Mouse (Mus musculus): ENCODE data around the gene 4930579G24Rik. TPM values are rescaled to one million over a fixed set of nuclear protein-coding genes. Genes with fewer than 3 reads are reported as not detected.

4930579G24Rik gene
- total RNA-seq (2021): 1 to 10 TPM; 2.3 to 2.7 TPM
- long read RNA-seq, experiment 1, transcript 4930579G24Rik-201 (2 exons, 1,970 nt): major isoform, 5 of 5 reads
- long read RNA-seq, experiment 1, partial matches to known transcripts: 0 of 5 reads
- long read RNA-seq, experiment 1, other reads (novel, unspliced or antisense): 0 of 5 reads
- long read RNA-seq, experiment 2, transcript 4930579G24Rik-201 (2 exons, 1,970 nt): major isoform, 8 of 8 reads
- long read RNA-seq, experiment 2, partial matches to known transcripts: 0 of 8 reads
- long read RNA-seq, experiment 2, other reads (novel, unspliced or antisense): 0 of 8 reads

DNA sequence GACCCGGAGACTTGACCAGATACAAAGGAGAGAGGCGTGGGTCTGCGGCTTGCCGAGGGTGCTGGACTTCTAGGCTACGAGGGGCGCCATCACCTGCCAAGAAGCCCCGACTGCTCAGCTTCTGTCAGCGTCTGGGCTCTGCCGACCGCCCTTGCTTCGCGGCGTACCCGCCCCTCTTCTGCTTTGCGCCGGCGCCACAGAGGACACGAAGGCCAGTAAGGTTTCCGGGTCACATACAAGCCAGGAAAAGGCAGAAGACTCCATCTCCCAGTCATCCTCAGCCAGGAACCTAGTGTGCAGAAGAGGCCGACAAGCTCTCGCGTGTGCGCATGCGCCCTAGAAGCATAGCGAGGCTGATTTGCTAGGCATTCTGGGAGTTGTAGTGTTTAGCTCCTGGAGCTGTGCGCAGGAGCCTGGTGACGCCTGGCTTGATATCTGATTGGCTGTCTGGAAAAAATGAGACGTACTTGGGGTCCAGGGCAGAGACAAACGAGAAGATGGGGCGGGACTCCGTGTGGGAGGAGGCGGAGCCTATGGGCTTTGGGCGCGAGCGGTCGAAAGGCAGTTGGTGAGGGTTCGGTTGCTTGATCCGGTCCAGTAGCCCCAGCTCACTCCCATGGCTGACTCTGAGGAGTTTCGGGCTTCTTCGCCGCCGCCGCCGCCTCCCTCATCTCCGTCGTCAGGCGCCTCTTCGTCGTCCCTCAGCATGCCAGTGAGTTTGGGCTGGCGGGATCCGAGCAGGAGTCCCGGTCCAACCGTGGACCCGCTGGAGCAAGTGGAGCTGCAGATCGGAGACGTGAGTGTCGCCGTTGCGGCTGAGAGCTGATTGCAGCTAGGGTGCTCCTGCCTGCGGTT is at the start of gene 4930579G24Rik:
TSS of gene 4930579G24Rik (plus strand) at position 519 of the 855 bp plus-strand sequence.
- intact Hi-C loops (cut with DNase I; ENCODE audit: low total_unique reads): no loop called here
- peak; percentile 93 for DNase-seq

DNA sequence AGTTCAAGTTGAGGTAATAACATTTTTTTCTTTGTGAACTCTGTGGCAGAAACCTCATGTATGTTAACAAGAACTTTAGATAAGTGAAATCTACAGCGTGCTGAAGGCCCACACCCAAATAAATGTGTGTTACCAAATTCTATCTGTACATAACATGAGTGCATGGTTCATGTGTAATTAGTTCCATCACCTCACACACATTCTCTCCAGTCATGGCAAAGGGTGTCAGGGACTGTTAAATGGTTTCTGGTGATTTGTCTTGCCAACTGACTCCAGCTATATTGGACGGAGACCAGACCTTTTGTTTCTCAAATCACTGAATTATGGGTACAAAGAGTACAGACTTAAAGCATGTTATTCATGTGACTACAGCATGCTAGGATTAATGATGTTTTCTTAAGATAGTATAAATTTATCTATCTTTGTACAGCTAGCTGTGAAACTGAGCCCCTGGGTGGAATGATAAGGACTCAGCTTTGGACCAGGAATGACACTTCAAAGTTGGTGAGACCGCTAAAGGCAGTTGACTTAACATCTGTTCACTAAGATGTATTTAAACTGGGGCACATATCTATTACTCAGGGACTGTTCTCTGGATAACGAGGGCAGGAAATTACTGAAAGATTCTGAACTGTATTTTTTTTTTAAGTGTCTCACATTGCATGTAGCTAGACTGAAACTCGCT is 48.8 kb upstream of the 4930579G24Rik start:
- no peak for DNase-seq
- intact Hi-C loops (cut with DNase I; ENCODE audit: low total_unique reads): no loop called here

DNA sequence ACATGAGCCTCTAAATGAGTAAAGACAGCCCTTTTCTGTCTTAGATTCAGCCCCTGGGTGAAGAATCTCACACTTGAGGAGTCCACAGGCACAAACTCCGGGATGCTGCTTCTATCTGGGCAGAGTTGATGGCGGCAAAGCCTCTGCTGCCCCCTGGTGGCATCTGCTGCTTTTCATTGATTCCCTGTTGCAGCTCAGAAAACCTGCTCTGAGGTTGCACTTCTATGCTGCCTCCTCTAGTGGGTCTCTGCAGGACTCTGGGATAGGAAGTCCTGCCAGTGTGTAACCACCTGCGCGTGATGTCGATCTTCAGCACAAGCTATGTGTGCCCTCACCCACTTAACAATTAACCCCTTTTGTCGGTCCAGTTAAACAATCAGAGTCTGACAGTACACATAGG is 42.1 kb upstream of the 4930579G24Rik start:
- DNase-seq: peak; percentile 84
- intact Hi-C loops (cut with DNase I; ENCODE audit: low total_unique reads): loop anchor here (5.0 kb wide), 2 partner anchors 85 to 385 kb away; no protein-coding TSS in a partner anchor

DNA sequence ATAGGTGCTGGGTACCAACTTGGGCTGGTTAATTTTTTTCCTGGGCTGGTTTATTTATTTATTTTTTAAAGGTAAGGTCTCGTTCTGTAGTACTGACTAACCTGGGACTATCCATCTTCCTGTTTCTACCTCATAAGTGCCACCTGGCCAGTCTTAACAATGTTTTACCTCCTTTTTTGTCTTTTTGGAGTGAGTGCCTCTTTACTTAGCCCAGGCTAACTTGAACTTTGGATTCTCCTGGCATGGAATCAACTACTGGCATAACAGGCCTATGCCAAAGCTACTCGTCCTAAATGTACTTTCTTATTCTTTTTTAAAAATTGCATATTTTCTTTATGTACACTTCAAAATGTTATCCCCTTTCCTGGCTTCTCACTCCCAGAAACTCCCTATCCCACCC is 39.2 kb upstream of the 4930579G24Rik start:
- intact Hi-C loops (cut with DNase I; ENCODE audit: low total_unique reads): loop anchor here (5.0 kb wide), 2 partner anchors 87 to 387 kb away; no protein-coding TSS in a partner anchor
- DNase-seq: no peak

DNA sequence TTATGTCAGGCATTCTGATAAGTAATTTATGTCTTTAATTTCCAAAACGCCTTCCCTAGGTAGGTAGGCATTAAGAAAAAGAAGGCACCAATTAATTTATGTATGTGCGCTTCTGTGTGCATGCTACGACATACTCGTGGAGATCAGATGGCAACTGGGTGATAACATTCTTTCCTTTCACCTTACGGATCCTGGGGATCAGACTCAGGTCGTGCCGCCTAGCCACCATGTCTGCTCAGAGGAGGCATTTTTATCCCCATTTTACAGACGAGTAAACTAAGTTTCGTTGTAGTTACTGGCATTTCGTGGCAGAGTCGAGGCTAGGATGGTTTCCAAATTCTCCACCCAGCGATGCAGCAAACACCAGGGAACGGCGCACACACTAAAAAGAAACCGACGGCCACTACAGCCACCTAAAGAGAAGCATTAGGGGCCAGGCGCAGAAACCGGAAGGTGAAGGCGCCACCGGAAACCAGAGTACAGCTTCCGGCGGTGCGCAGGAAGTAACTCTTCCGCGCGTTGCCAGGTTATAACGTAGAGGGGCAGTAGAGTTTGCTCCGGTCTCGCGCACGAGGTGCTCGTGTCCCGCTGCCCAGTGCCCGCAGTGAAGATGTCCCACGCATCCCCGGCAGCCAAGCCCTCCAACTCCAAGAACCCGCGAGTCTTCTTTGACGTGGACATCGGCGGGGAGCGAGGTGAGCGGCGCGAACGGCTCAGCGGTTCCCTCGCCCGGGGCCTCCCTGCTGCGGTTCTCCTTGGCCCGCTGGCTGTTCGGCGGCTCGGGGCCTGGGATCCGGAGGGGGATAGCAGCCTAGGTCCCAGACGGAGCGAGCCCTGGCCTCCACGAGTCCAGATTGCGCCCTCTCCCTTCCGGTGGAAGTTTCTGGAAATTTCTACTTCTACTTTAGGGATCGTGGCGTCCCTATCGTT is 37.8 kb upstream of the 4930579G24Rik start, which contains the start of gene Ppid:
TSS of gene Ppid (plus strand) at position 480 of the 930 bp plus-strand sequence.
- intact Hi-C loops (cut with DNase I; ENCODE audit: low total_unique reads): no loop called here
- peak; percentile 77 for DNase-seq

- no peak for DNase-seq
- intact Hi-C loops (cut with DNase I; ENCODE audit: low total_unique reads): no loop called here
Measured at GRCm38 (mm10) chr3:79591793-79592471, 36.9 kb upstream of the 4930579G24Rik start.

GRCm38 (mm10) chr3:79595468-79595867 is 33.4 kb upstream of the 4930579G24Rik start:
- intact Hi-C loops (cut with DNase I; ENCODE audit: low total_unique reads): no loop called here
- DNase-seq: no peak

DNA sequence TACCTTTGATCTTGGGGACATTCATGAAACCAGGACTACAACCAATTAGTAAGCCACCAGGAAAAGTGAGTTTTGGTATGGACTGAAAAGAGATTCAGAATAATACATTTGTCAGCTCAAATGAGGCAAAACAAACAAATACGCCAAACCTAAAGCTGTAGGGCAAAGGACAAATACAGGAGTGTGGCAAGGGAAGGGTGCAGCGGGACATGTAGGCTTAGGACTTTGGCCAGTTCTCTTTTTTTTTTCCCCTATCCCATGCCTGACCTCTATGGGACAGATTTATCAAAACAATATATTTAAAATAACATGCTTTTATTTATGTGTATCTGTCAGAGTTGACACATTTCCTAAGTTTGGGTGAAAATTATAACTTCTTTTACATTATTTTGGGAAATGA is 19.0 kb upstream of the 4930579G24Rik start:
- no peak for DNase-seq
- intact Hi-C loops (cut with DNase I; ENCODE audit: low total_unique reads): no loop called here

DNA sequence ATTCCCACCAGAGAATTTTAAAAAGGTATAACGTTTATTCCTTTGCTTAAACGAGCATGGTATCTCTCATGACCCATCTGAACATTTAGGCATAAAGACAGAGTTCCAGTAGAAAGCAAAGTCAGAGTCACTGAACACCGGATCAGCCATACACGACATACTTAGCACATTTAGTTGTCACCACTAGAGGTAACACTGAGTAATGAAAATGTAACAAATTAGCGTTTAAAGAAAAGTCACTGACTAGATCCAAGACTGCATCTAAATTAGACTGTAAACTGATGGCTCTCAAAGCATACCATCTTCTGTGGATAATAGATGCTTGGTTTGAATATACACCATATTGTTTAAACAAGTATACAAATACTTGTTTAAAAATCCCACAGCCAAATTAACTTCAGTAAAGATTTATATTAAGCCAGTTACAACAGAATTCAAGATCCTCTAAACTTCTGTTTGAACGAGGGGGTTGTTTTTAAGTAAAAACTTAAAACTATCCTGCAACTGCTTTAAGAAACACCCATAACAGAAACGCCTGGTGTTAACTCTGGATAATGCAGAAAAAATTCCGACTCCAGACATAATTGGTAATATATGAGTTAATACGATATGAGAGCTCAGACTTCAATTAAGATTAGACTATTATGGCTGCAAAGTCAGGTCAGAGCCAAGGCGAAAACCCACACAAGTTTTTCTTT is 1.2 kb upstream of the 4930579G24Rik start:
- DNase-seq: no peak
- intact Hi-C loops (cut with DNase I; ENCODE audit: low total_unique reads): no loop called here

GRCm38 (mm10) chr3:79628182-79628560 is 708 bp upstream of the 4930579G24Rik start:
- DNase-seq: no peak
- intact Hi-C loops (cut with DNase I; ENCODE audit: low total_unique reads): no loop called here

GRCm38 (mm10) chr3:79629416-79629730 is 494 bp downstream of the 4930579G24Rik start, which contains the start of gene Etfdh:
Etfdh (minus strand) TSS chr3:79629500.
- intact Hi-C loops (cut with DNase I; ENCODE audit: low total_unique reads): no loop called here
- DNase-seq: peak; percentile 86

DNA sequence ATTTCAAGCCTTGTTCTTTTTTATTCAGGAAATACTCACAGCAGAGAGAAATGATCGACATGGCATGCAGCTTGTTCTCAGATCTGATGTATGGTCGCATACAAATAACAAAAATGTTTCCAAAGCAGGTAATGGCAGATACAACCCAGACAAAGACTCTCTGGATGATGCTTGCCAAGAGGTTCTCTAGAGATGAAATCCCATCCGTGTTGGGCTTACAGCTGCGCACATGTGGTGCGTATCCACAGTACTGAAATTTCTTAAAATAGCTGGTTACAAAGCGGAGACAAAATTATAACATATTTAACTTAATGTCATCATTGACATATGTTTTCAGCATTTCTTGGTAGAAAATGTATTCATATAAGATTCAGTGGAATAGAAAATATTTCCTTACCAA is 23.2 kb downstream of the 4930579G24Rik start:
- no peak for DNase-seq
- intact Hi-C loops (cut with DNase I; ENCODE audit: low total_unique reads): no loop called here

- intact Hi-C loops (cut with DNase I; ENCODE audit: low total_unique reads): no loop called here
- DNase-seq: no peak
Measured at GRCm38 (mm10) chr3:79656682-79657081, 27.8 kb downstream of the 4930579G24Rik start.

GRCm38 (mm10) chr3:79664787-79665408 is 36.0 kb downstream of the 4930579G24Rik start:
- intact Hi-C loops (cut with DNase I; ENCODE audit: low total_unique reads): no loop called here
- no peak for DNase-seq

DNA sequence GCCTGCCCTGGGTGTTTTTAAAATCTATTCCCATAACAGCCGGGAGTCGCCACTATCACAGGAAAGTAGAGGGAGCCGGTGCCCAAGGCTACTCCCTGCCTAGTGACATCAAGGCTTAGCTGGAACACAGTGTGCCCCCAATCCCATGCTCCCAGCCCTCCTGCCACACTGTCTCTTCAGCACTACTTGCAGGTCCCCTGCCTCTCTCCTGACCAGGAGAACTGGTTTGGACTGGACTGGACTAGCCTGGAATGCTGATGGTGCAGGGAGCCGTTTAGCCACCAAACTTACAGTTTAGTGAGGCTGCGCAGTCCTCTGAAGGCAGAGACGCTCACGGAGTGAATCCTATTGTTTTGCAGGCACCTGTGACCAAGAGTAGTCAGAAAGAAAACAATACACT is 41.7 kb downstream of the 4930579G24Rik start:
- intact Hi-C loops (cut with DNase I; ENCODE audit: low total_unique reads): loop anchor here (10.0 kb wide), 1 partner anchor 74 kb away; no protein-coding TSS in a partner anchor
- DNase-seq: no peak

- DNase-seq: no peak
- intact Hi-C loops (cut with DNase I; ENCODE audit: low total_unique reads): loop anchor here (10.0 kb wide), 1 partner anchor 73 kb away; no protein-coding TSS in a partner anchor
Measured at GRCm38 (mm10) chr3:79672188-79672587, 43.3 kb downstream of the 4930579G24Rik start.

GRCm38 (mm10) chr3:79673082-79673481 is 44.2 kb downstream of the 4930579G24Rik start:
- intact Hi-C loops (cut with DNase I; ENCODE audit: low total_unique reads): loop anchor here (10.0 kb wide), 1 partner anchor 72 kb away; no protein-coding TSS in a partner anchor
- peak; percentile 35 for DNase-seq

All from gastrocnemius, postnatal 14 days (tissue).